Mouse (Mus musculus): ENCODE data around the gene Olfr286. TPM values are rescaled to one million over a fixed set of nuclear protein-coding genes. Genes with fewer than 3 reads are reported as not detected.

Gene Olfr286
- total and polyA plus RNA-seq, 2 experiments from 2014 or later: 0.26 TPM; not detected in 1

DNA sequence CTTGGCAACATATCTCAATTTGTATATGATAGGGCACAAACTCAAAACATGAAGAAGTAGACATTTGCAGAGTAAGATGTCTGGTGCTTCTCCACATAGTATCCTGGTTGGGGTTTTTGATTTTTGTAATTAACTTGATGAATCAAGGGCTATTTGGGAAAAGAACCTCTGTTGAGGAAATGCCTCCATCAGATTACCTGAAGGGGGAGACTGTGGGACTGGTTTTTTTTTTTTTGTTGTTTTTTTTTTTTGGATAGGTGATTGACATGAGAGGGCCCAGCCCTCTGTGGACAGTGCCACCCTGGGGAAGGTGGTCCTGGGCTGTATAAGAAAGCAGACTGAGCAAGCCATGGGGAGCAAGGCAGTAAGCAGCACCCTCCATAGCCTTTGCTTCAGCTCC is 11.9 kb downstream of the Olfr286 start:
- DNase-seq (ENCODE audit: low spot score) (no peak), ATAC-seq (no peak)
- H3K36me3 ChIP-seq (ENCODE audit: insufficient read depth, low read length): no peaks in the 10 kb centered on the region
- no peak overlapping the region for H3K27ac ChIP-seq
- H3K9me3 ChIP-seq (ENCODE audit: low read length): no peaks in the 10 kb centered on the region
- H3K27me3 ChIP-seq (ENCODE audit: insufficient read depth, low read length): no peaks in the 10 kb centered on the region
- no peak overlapping the region for H3K9ac ChIP-seq (replicated peaks; ENCODE audit: low read length)
- H3K4me3 ChIP-seq (ENCODE audit: low read length): no peak overlapping the region
- no peak for TF ChIP-seq CTCF (IDR thresholded peaks at IDR 0.05; ENCODE audit: low read depth)
- H3K4me1 ChIP-seq (ENCODE audit: insufficient read depth, low read length): no peaks in the 10 kb centered on the region
- H3K4me2 ChIP-seq (ENCODE audit: low read depth, low read length): no peak overlapping the region

DNA sequence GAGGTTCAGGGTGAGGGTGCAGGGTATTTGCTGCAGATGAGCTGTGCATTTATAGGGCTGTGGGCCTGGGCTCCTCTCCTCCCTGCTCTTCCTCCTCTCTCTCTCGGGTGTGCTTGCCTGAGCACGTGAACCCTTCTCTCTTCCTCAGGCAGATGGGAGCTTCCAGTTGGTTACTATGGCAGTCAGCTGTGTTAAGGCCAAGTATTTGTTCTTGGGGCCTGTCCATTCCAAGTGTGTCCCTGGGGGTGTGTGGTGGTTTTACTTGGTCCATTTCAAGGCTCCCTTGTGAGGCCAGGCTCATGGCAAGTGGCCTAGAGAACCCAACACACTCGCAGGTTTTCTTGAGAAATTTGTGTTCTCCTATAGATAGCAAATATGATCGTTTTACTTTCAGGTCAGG is 13.4 kb downstream of the Olfr286 start, which contains the start of the genes Gm44579 and Olfr287:
TSS of gene Gm44579 (minus strand) at position 101 of the 400 bp plus-strand sequence.
TSS of gene Olfr287 (minus strand) at position 180 of the 400 bp plus-strand sequence.
- 33% methylated on average over 4 of the region's 4 CpGs for WGBS
- ATAC-seq (peak; percentile 76; the same call in 1 of the 2 replicates), DNase-seq (ENCODE audit: low spot score) (peak; percentile 48)
- H3K27ac ChIP-seq: no peak within 1 kb of the TSS
- H3K9ac ChIP-seq (replicated peaks; ENCODE audit: low read length): no peak within 1 kb of the TSS
- no peaks in the 10 kb centered on the region for H3K4me1 ChIP-seq (ENCODE audit: insufficient read depth, low read length)
- H3K9me3 ChIP-seq (ENCODE audit: low read length): no peaks in the 10 kb centered on the region
- no peak within 1 kb of the TSS for H3K4me2 ChIP-seq (ENCODE audit: low read depth, low read length)
- H3K27me3 ChIP-seq (ENCODE audit: insufficient read depth, low read length): no peaks in the 10 kb centered on the region
- no peaks in the 10 kb centered on the region for H3K36me3 ChIP-seq (ENCODE audit: insufficient read depth, low read length)
- H3K4me3 ChIP-seq (ENCODE audit: low read length): no peak within 1 kb of the TSS
- TF ChIP-seq CTCF (IDR thresholded peaks at IDR 0.05; ENCODE audit: low read depth): no peak

GRCm38 (mm10) chr15:98214130-98214529 is 20.1 kb downstream of the Olfr286 start:
- Histone ChIP-seq H3K4me1 (ENCODE audit: insufficient read depth, low read length) (no peaks in the 10 kb centered on the region), H3K27ac (no peak overlapping the region), H3K4me2 (ENCODE audit: low read depth, low read length) (no peak overlapping the region), H3K9ac (replicated peaks; ENCODE audit: low read length) (no peak overlapping the region), H3K27me3 (ENCODE audit: insufficient read depth, low read length) (no peaks in the 10 kb centered on the region), H3K36me3 (ENCODE audit: insufficient read depth, low read length) (no peaks in the 10 kb centered on the region), H3K4me3 (ENCODE audit: low read length) (no peak overlapping the region), H3K9me3 (ENCODE audit: low read length) (no peaks in the 10 kb centered on the region)
- 74% methylated on average over 5 of the region's 5 CpGs for WGBS
- ATAC-seq (no peak), DNase-seq (ENCODE audit: low spot score) (no peak)
- no peak for TF ChIP-seq CTCF (IDR thresholded peaks at IDR 0.05; ENCODE audit: low read depth)

DNA sequence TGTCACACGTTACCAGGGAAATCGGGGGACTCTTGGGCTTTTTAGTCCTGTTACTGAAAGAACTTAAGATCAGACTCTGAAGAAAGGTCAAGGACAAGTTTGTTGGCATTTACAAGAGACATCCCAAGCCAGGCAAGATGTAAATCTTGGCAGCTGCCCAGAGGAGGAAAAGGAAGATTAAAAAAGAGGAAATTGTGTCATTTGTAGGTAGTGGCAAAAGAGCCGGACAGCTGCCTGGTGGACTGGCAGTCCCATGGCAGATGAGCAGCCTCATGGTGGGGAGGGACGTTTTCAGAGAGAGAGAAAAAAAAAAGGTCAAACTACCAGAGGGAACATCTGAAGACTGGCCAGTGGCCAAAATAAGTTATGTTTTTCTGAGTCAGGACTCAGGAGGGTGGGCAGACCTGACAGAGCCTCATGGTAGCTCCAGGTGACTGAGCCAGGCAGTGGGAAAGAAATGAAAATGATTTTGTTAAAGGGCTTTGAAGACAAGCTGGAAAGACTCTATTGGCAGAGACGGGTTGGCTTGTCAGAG is 20.8 kb downstream of the Olfr286 start:
- no peak for TF ChIP-seq CTCF (IDR thresholded peaks at IDR 0.05; ENCODE audit: low read depth)
- ATAC-seq (no peak), DNase-seq (ENCODE audit: low spot score) (no peak)
- H3K27ac ChIP-seq: no peak overlapping the region
- no peak overlapping the region for H3K4me2 ChIP-seq (ENCODE audit: low read depth, low read length)
- no peaks in the 10 kb centered on the region for H3K27me3 ChIP-seq (ENCODE audit: insufficient read depth, low read length)
- no peak overlapping the region for H3K9ac ChIP-seq (replicated peaks; ENCODE audit: low read length)
- no peak overlapping the region for H3K4me3 ChIP-seq (ENCODE audit: low read length)
- no peaks in the 10 kb centered on the region for H3K4me1 ChIP-seq (ENCODE audit: insufficient read depth, low read length)
- WGBS: 76% methylated on average over 5 of the region's 5 CpGs
- no peaks in the 10 kb centered on the region for H3K9me3 ChIP-seq (ENCODE audit: low read length)
- no peaks in the 10 kb centered on the region for H3K36me3 ChIP-seq (ENCODE audit: insufficient read depth, low read length)

DNA sequence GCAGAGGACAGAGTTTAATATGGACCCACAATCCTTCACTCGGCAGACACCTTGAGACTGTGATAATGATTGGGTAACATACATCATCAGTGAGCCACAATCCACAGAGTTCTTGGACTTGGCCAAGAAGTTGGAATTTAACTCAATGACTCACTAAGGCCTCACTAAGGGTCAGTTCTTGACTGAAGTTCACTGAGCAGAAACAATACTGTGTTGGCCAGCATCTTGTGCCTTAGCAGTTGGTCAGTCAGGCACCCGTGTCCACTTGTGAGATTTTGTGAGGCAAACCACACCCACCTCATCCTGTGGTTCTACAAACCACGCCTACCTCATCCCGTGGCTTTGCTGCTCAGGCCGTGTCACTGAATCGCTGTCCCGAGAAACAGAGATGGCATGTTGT is 24.6 kb downstream of the Olfr286 start:
- Histone ChIP-seq H3K36me3 (ENCODE audit: insufficient read depth, low read length) (no peaks in the 10 kb centered on the region), H3K27me3 (ENCODE audit: insufficient read depth, low read length) (no peaks in the 10 kb centered on the region), H3K4me3 (ENCODE audit: low read length) (no peak overlapping the region), H3K4me1 (ENCODE audit: insufficient read depth, low read length) (no peaks in the 10 kb centered on the region), H3K9ac (replicated peaks; ENCODE audit: low read length) (no peak overlapping the region), H3K4me2 (ENCODE audit: low read depth, low read length) (no peak overlapping the region), H3K9me3 (ENCODE audit: low read length) (no peaks in the 10 kb centered on the region), H3K27ac (no peak overlapping the region)
- ATAC-seq (no peak), DNase-seq (ENCODE audit: low spot score) (no peak)
- 81% methylated on average over 7 of the region's 7 CpGs for WGBS
- TF ChIP-seq CTCF (IDR thresholded peaks at IDR 0.05; ENCODE audit: low read depth): no peak

- WGBS: 68% methylated on average over 3 of the region's 3 CpGs
- ATAC-seq (no peak), DNase-seq (ENCODE audit: low spot score) (no peak)
- Histone ChIP-seq H3K9me3 (ENCODE audit: low read length) (no peaks in the 10 kb centered on the region), H3K36me3 (ENCODE audit: insufficient read depth, low read length) (no peaks in the 10 kb centered on the region), H3K27me3 (ENCODE audit: insufficient read depth, low read length) (no peaks in the 10 kb centered on the region), H3K27ac (no peak within 1 kb of the TSS), H3K4me3 (ENCODE audit: low read length) (no peak within 1 kb of the TSS), H3K4me2 (ENCODE audit: low read depth, low read length) (no peak within 1 kb of the TSS), H3K4me1 (ENCODE audit: insufficient read depth, low read length) (no peaks in the 10 kb centered on the region), H3K9ac (replicated peaks; ENCODE audit: low read length) (no peak within 1 kb of the TSS)
- TF ChIP-seq CTCF (IDR thresholded peaks at IDR 0.05; ENCODE audit: low read depth): no peak
These were observed 38.8 kb downstream of the Olfr286 start, which contains the start of gene Olfr288 for GRCm38 (mm10) chr15:98195442-98195841. TSS of gene Olfr288 (minus strand) at chr15:98195542.

DNA sequence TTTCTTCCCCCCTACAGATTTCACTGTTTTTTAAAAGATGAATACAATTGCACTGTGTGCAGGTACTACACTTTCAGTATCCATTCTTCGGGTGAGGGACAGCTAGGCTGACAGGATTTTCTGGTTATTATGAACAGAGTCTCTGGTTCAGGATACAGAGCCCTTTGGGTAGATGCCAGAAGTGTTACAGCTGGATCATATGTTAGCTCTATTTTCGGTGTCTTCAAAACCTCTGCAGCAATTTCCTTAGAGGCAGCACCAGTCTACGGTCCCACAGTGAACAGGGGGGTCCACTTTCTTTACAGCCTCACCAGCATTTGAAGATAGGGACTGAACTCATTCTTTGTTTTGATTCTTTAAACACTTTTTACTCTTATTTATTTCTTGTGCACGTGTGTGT is 49.8 kb downstream of the Olfr286 start:
- no peak for TF ChIP-seq CTCF (IDR thresholded peaks at IDR 0.05; ENCODE audit: low read depth)
- DNase-seq (ENCODE audit: low spot score) (no peak), ATAC-seq (no peak)
- Histone ChIP-seq H3K27ac (no peak overlapping the region), H3K36me3 (ENCODE audit: insufficient read depth, low read length) (no peaks in the 10 kb centered on the region), H3K4me2 (ENCODE audit: low read depth, low read length) (no peak overlapping the region), H3K9me3 (ENCODE audit: low read length) (no peaks in the 10 kb centered on the region), H3K4me1 (ENCODE audit: insufficient read depth, low read length) (no peaks in the 10 kb centered on the region), H3K27me3 (ENCODE audit: insufficient read depth, low read length) (no peaks in the 10 kb centered on the region), H3K9ac (replicated peaks; ENCODE audit: low read length) (no peak overlapping the region), H3K4me3 (ENCODE audit: low read length) (no peak overlapping the region)
- WGBS: 77% methylated on average over 4 of the region's 4 CpGs
